Mouse (Mus musculus): ENCODE data around the gene Cltc. TPM values are rescaled to one million over a fixed set of nuclear protein-coding genes. Genes with fewer than 3 reads are reported as not detected.

The Cltc gene
- total RNA-seq, 1 experiment from 2014 or later: 237 TPM

- peak; percentile 97 for DNase-seq
Observed at GRCm38 (mm10) chr11:86683395-86684125, 73.8 kb downstream of the Cltc start, which contains the start of the genes Vmp1 and Ptrh2. Vmp1 (minus strand) TSS chr11:86683836. Ptrh2 (plus strand) TSS chr11:86683985.

DNA sequence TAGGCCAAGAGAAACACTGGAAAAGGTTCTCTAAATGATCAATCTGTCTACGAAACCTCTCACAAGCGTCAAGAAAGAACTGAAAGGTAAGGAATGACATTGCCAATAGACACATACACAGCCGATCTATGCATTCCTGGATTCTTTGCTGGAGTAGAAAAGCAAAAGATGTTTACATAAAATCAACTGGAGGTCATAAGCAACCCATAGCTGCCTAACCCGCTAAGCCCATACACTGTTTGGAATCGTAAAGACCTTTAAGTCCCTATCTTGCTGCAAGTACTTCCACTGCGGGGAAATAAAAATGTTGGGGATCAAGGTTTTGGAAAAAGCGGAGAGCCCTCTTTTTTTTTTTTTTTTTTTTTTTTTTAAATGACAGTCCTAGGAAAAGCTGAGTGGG is 74.5 kb downstream of the Cltc start:
- DNase-seq: no peak

GRCm38 (mm10) chr11:86681423-86681822 is 75.9 kb downstream of the Cltc start:
- no peak for DNase-seq

GRCm38 (mm10) chr11:86680729-86681128 is 76.6 kb downstream of the Cltc start:
- no peak for DNase-seq

DNA sequence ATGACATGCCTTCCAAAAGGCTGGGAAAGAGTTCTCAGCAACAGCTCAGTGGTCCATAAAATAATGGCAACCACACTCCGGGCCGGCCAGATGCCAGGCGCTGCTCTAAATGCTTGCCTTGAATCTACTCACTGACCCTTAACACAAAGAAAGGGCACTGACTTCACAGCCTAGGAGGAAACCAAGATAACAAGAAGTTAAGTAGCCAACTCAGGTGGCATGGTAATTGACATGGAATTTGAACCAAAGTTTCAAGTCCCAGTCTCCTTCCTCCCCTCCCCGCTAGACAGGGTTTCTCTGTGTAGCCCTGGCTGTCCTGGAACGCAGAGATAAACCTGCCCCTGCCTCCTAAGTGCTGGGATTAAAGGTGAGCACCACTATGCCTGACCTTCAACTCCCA is 78.4 kb downstream of the Cltc start:
- DNase-seq: no peak

- DNase-seq: no peak
Observed at GRCm38 (mm10) chr11:86675520-86675919, 81.8 kb downstream of the Cltc start.

DNA sequence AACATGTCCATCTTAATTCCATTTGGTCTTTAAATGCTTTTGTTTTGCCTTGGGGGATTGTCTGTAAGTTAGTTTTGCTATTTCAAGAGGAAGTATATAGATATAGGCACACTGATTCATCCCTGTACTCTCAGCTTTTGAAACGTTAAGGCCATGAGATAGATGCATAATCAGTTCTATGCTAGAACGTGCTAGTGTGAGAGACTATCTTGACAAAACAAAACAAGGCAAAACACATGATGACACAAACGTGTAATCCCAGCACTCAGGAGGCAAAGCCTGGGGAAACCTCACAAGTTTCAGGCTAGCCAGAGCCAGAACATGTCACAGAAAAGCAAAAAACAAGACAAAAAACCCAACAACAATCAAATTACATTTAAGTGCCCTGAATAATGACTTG is 84.6 kb downstream of the Cltc start:
- no peak for DNase-seq

GRCm38 (mm10) chr11:86671041-86671675 is 86.2 kb downstream of the Cltc start:
- DNase-seq: no peak

- DNase-seq: no peak
Observed at GRCm38 (mm10) chr11:86668169-86668568, 89.2 kb downstream of the Cltc start.

GRCm38 (mm10) chr11:86667553-86667952 is 89.8 kb downstream of the Cltc start:
- no peak for DNase-seq

- DNase-seq: no peak
Observed at GRCm38 (mm10) chr11:86664406-86664805, 93.0 kb downstream of the Cltc start.

- DNase-seq: no peak
Observed at GRCm38 (mm10) chr11:86663977-86664376, 93.4 kb downstream of the Cltc start.

DNA sequence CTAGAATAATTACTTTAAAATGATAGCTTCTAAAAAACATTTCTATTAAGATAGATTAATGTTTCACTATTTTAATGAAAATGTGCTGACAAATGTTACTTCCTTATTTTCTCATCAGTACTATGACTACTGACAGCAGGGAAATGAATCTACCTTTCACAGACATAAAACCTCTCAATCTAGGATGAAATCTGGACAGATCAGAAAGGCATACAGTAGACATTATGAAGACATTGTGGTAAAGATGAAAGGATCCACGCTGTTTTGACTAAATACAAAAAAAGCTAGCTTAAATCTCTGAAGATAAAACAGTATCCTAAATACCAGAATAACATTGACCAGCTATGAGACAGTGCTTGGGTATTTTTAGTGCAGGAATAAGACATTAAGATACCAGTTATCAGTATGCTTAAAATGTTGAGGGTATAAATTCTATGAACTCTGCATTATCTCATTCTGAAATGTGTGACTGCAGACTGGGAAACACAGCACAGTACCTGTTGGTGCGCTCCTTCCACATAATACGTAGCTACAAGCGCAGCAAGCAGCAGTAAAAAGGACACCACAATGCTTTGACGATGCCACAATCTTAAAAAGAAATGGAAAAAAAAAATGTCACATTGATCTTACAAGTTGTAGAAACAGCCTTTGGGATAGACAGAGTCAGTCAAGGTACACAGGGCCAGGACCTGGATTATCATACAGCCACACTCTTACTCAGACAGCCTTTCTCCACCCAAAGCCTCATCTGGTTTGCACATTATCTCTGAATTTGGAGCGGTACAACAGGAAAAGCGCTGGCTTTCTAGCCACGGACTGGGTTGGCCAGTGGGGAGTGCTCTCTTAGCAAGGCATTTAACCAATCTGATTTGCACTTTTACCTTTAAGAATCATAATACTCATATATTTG is 94.1 kb downstream of the Cltc start:
- no peak for DNase-seq

- no peak for DNase-seq
Observed at GRCm38 (mm10) chr11:86657863-86658262, 99.5 kb downstream of the Cltc start.

GRCm38 (mm10) chr11:86656849-86657567 is 100.4 kb downstream of the Cltc start:
- no peak for DNase-seq

- no peak for DNase-seq
Observed at GRCm38 (mm10) chr11:86655671-86656070, 101.7 kb downstream of the Cltc start.

DNA sequence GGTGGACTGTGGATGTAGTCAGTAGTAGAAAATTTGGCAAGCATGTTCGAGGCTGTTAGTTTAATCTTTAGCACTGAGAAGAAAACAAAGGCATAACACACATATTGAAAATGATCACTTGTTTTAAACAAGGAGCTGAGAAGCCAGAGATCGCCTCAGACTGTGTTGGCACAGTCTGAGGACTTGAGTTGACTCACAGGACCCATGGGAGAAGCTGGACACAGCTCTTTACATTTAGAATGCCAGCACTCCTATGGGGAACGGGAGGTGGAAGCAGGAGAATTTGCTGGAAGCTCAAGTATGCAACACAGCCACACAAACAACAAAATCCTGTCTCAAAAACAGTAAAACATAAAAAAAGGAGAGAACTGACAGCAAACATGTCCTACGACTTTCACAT is 103.3 kb downstream of the Cltc start:
- no peak for DNase-seq

DNA sequence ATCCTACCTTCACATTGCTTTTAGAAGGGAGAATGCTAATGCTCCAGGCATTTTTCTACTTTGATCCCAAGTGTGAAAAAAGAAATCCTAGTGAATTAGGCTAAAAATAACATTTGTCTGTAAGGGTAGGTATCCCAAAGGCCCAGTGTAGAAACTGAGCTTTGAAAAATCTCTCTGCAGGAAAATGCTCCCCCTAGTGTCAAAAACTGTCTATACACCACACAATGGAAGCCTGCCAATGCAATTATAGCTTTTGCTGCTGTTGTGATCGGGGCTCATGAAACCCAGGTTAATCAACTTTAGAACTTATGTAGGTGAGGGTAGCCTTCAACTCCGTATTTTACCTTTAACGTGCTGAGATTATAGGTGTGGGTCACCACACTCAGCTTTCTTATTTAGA is 103.9 kb downstream of the Cltc start:
- peak; percentile 61 for DNase-seq

DNA sequence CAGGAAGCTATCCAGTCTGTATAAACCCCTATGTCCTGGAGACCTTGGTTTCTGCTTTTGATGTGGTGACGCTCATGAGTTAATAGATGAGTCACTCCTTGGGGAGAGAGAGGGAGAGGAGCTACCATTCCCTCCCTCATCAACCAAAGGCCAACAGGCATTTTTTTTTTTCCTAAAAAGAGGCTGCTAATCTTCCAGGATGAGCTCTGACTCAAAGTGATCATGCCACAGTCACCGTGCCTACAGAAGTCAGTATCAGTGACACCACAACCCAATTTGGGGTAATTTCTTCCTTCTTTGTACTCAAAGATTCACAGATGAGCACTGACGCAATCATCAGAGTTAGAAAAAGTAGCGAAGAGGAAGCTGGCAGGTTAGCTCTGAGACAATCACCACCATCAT is 104.8 kb downstream of the Cltc start:
- peak; percentile 31 for DNase-seq

DNA sequence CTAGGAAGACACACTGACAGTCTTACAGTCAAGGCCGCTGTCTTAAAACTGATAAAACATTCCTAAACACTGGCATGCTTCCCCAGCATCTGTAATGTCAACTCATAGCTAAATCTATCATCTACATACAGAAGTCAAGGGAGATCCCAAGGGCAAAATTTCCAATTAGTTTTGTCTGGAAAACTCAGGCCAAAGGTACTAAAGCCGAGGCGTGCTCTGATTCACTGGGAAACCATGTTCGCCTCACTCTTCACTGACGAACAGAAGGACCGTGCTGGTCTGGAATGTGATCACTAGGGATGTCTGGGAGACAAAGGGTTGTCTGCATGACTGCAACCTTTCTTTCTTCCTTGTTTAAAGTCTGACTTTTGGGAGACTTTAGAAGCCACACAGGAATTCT is 106.7 kb downstream of the Cltc start:
- DNase-seq: peak; percentile 33

DNA sequence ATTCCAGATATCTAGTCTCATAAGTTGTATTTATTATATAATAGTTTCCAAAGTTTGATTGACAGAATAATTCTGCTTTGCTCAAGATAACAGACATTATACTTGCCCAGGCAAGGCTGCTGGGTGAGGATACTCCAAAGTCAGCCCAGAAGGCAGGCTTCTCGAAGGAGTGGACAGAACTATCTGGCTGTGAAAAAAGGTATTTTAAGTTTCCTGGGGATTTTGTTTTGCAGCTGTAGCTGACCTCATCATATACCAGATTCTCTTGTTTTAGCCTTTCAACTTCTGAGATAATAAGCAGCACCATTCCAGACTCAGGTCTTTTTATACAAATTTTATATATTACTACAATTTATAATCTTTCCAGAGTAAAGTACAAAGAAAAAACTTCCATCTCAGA is 107.8 kb downstream of the Cltc start:
- no peak for DNase-seq

Data from adrenal gland, postnatal 14 days (tissue).